Mouse (Mus musculus) myocyte (in vitro differentiated cells): Measurements from ENCODE around the gene Chga. TPM values are rescaled to one million over a fixed set of nuclear protein-coding genes. Genes with fewer than 3 reads are reported as not detected.

Source experiments
- H3K27me3 ChIP-seq: one replicate; pipeline ENCODE4 v1.6.1; 2011; ENCODE audit not compliant: control insufficient read depth, insufficient read depth, insufficient read length
- H3K36me3 ChIP-seq: one replicate; pipeline ENCODE4 v1.6.1; 2011; ENCODE audit not compliant: control insufficient read depth, insufficient read depth
- H3K4me2 ChIP-seq: one replicate; pipeline ENCODE4 v1.6.1; 2011; ENCODE audit warnings: low read depth, control low read depth
- H3K4me3 ChIP-seq: one replicate; pipeline ENCODE4 v1.5.1; 2011; ENCODE audit warnings: mild to moderate bottlenecking, control low read depth, moderate library complexity
- H3K79me2 ChIP-seq: one replicate; pipeline ENCODE4 v1.6.1; 2011; ENCODE audit not compliant: control insufficient read depth, insufficient read depth
- H3ac ChIP-seq: one replicate; pipeline ENCODE4 v1.6.1; 2011; ENCODE audit not compliant: control insufficient read depth, insufficient read length
- CEBPB ChIP-seq: IDR thresholded peaks from 2 replicates; pipeline ENCODE4 v1.6.1; 2011; ENCODE audit warnings: mild to moderate bottlenecking, moderate library complexity; ENCODE audit not compliant: poor library complexity, insufficient read depth, severe bottlenecking
- E2F4 ChIP-seq: IDR thresholded peaks from one replicate; pipeline ENCODE4 v1.6.1; 2011; ENCODE audit warnings: mild to moderate bottlenecking, control low read depth, moderate library complexity; ENCODE audit not compliant: insufficient read depth
- MAX ChIP-seq: IDR thresholded peaks from one replicate; pipeline ENCODE4 v1.6.1; 2011; ENCODE audit warnings: low read depth, mild to moderate bottlenecking, control low read depth
- MYOD1 ChIP-seq, 3 experiments: IDR thresholded peaks; one replicate each; pipeline ENCODE4 v1.6.1; 2011; ENCODE audit warnings: control low read depth in 2 of 3, low read depth in 2 of 3, mild to moderate bottlenecking in 2 of 3, moderate library complexity in 1 of 3; ENCODE audit not compliant: insufficient read length in 2 of 3, control insufficient read depth in 1 of 3
- MYOG ChIP-seq, 3 experiments: IDR thresholded peaks; one replicate each; pipeline ENCODE4 v1.6.1; 2011; ENCODE audit warnings: control low read depth in 2 of 3, low read depth in 2 of 3, mild to moderate bottlenecking in 2 of 3; ENCODE audit not compliant: insufficient read length in 2 of 3, control insufficient read depth in 1 of 3, insufficient read depth in 1 of 3
- POLR2A ChIP-seq: IDR thresholded peaks from one replicate; pipeline ENCODE4 v1.6.1; 2011; ENCODE audit warnings: low read depth, mild to moderate bottlenecking, control low read depth, moderate library complexity; ENCODE audit not compliant: insufficient read length
- POLR2AphosphoS2 ChIP-seq: IDR thresholded peaks from one replicate; pipeline ENCODE4 v1.6.1; 2011; ENCODE audit warnings: low read depth, control low read depth; ENCODE audit not compliant: insufficient read length
- REST ChIP-seq: IDR thresholded peaks from one replicate; pipeline ENCODE4 v1.6.1; 2011; ENCODE audit warnings: mild to moderate bottlenecking, control low read depth, moderate library complexity; ENCODE audit not compliant: insufficient read depth, insufficient read length
- SRF ChIP-seq: IDR thresholded peaks from one replicate; pipeline ENCODE4 v1.6.1; 2011; ENCODE audit warnings: low read depth; ENCODE audit not compliant: control insufficient read depth, insufficient read length
- TCF12 ChIP-seq: IDR thresholded peaks from one replicate; pipeline ENCODE4 v1.6.1; 2011; ENCODE audit warnings: mild to moderate bottlenecking, control low read depth; ENCODE audit not compliant: poor library complexity, insufficient read depth, severe bottlenecking
- TCF3 ChIP-seq: IDR thresholded peaks from one replicate; pipeline ENCODE4 v1.6.1; 2011; ENCODE audit warnings: low read depth, control low read depth; ENCODE audit not compliant: insufficient read length
- USF1 ChIP-seq: IDR thresholded peaks from one replicate; pipeline ENCODE4 v1.6.1; 2011; ENCODE audit warnings: low read depth, mild to moderate bottlenecking, control low read depth, moderate library complexity
- polyA plus RNA-seq: library from polyadenylated mRNA; unstranded; fragments of >200 nt; fragmentation: generic; extraction: Trizol; gene quantifications from one replicate; pipeline ENCODE4 v1.2.1, GENCODE M21; 2012; ENCODE audit warnings: missing spikeins

Gene Chga
- polyA plus RNA-seq, 1 experiment, result not detected

DNA sequence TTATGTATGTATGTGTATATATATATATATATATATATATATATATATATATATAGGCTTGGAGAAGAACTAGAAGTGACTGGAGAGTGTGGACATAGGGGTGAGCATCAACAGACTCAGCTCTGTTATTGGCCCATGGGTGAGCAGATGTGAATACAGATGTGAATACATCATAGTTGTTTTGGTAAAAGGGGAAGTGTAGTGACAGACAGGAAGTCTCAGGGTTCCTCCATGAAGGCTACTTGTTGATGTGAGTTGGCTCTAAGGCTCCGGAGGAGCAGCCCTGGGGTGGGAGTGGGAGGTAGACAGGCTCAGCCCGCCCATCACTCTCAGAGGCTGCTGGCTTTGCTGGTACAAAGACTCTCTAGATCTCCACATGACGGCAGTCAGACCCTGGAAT, 30.6 kb upstream of the Chga start:
- H3K4me3 ChIP-seq, result no peak overlapping the region
- H3K36me3 ChIP-seq, result no peaks in the 10 kb centered on the region
- no peak overlapping the region for H3ac ChIP-seq
- TF ChIP-seq SRF (no peak), TCF12 (no peak), TCF3 (no peak), POLR2A (no peak), CEBPB (no peak), MYOD1 (IDR thresholded peaks at IDR 0.05; ENCODE audit: control insufficient read depth in 1 of 3, insufficient read length in 2 of 3, low read depth in 2 of 3) (no peak), MAX (no peak), MYOG (IDR thresholded peaks at IDR 0.05; ENCODE audit: control insufficient read depth in 1 of 3, insufficient read depth in 1 of 3, insufficient read length in 2 of 3, low read depth in 2 of 3) (no peak), E2F4 (no peak), USF1 (no peak), REST (no peak), POLR2AphosphoS2 (no peak)
- peaks cover 47% of the 10 kb centered on the region for H3K27me3 ChIP-seq
- H3K79me2 ChIP-seq, result no peaks in the 10 kb centered on the region
- H3K4me2 ChIP-seq, result no peak overlapping the region

DNA sequence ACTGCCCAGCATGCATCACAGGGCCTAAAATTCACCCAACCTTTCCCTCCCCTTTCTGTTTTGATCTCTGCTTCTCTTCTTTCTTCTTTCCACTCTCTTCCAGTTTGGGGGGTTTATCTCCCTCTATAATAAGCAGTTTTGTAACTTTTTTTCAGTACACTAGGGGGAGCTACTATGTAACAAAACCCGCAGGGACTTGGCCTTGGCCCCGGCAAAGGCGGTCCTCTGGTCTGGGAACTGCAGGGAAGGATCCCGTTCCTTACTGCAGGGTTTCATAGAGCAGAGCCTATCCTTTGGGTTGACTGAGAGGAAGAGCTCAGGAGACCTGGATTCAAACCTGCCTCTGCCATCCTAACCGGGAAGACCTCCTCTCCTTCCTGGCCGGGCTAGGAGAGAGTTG, 30.0 kb upstream of the Chga start:
- H3K36me3 ChIP-seq, result no peaks in the 10 kb centered on the region
- H3K4me2 ChIP-seq, result no peak overlapping the region
- H3K27me3 ChIP-seq, result peaks cover 45% of the 10 kb centered on the region
- no peaks in the 10 kb centered on the region for H3K79me2 ChIP-seq
- TF ChIP-seq MYOD1 (IDR thresholded peaks at IDR 0.05; ENCODE audit: control insufficient read depth in 1 of 3, insufficient read length in 2 of 3, low read depth in 2 of 3), result no peak
- TF ChIP-seq E2F4, result no peak
- TF ChIP-seq REST, result no peak
- no peak for TF ChIP-seq USF1
- TF ChIP-seq POLR2A, result no peak
- no peak for TF ChIP-seq SRF
- no peak for TF ChIP-seq TCF3
- TF ChIP-seq MYOG (IDR thresholded peaks at IDR 0.05; ENCODE audit: control insufficient read depth in 1 of 3, insufficient read depth in 1 of 3, insufficient read length in 2 of 3, low read depth in 2 of 3), result no peak
- no peak overlapping the region for H3K4me3 ChIP-seq
- H3ac ChIP-seq, result no peak overlapping the region

DNA sequence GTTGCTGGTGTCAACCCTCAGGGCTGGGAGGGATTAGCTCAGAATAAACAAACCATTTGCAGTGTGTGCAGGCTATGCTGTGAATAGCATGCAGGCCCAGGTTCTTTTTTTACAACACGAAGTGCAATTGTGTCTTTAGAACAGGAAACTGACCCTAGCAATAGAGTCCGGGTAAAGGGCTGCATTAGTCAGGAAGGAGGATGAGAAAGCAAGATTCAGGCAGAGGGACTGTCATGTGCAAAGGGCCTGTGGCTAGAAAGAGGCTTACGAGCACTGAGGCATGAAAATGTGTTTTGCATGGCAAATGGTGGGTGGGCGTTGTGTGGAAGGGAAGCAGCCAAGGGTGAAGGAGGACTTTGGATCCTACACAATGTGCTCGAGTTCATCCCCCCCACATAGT, 26.8 kb upstream of the Chga start:
- Histone ChIP-seq H3K36me3 (no peaks in the 10 kb centered on the region), H3K4me2 (no peak overlapping the region), H3ac (no peak overlapping the region), H3K4me3 (no peak overlapping the region), H3K79me2 (no peaks in the 10 kb centered on the region), H3K27me3 (peaks cover 18% of the 10 kb centered on the region)
- TF ChIP-seq USF1 (no peak), TCF3 (no peak), REST (no peak), MYOG (IDR thresholded peaks at IDR 0.05; ENCODE audit: control insufficient read depth in 1 of 3, insufficient read depth in 1 of 3, insufficient read length in 2 of 3, low read depth in 2 of 3) (no peak), POLR2A (no peak), E2F4 (no peak), MYOD1 (IDR thresholded peaks at IDR 0.05; ENCODE audit: control insufficient read depth in 1 of 3, insufficient read length in 2 of 3, low read depth in 2 of 3) (no peak), SRF (no peak), POLR2AphosphoS2 (no peak), CEBPB (no peak)

DNA sequence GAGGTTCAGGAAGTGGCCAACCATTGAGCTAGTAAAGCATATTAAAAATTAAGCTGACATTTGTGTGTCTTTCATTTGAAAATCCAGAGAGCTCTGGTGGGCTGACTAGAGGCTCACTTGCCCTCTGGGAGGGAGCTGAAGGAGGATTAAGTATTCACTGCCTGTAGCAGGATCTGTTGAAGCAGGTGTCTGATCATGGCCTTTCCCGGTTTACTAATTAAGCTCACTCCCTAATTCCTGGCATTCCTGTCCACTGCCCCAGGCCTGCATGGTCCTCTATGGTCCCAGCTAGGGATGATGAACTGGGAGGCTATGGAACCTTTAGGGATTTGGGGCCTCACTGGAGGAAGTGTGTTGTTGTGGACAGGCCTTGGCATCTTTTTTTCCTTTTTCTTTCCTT, 19.0 kb upstream of the Chga start:
- TF ChIP-seq USF1, result no peak

DNA sequence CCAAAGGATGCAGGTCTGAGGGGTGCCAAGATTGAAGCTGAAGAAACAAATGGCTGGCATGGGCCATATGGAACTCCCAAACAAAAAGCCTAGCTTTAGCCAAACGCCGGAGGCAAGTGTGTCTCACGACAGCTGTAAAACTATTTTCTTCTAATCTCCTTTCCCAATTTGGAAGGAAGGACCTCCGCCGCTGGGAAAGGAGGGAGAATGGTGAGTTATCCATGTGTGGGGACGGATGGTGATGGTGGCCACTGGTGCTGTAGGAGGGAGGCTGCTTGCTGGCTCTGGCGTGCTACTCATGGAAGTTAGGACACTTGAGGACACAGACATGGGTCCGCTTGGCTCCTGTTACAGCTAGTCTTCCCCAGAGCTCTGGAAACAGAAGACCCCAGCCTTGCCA, 14.5 kb upstream of the Chga start:
- TF ChIP-seq MAX (no peak), TCF12 (no peak), REST (no peak), E2F4 (no peak), MYOD1 (IDR thresholded peaks at IDR 0.05; ENCODE audit: control insufficient read depth in 1 of 3, insufficient read length in 2 of 3, low read depth in 2 of 3) (no peak), TCF3 (no peak), USF1 (no peak), SRF (no peak), POLR2AphosphoS2 (no peak), POLR2A (no peak), CEBPB (no peak), MYOG (IDR thresholded peaks at IDR 0.05; ENCODE audit: control insufficient read depth in 1 of 3, insufficient read depth in 1 of 3, insufficient read length in 2 of 3, low read depth in 2 of 3) (no peak)
- Histone ChIP-seq H3K27me3 (peaks cover 7% of the 10 kb centered on the region), H3K4me3 (no peak overlapping the region), H3K4me2 (no peak overlapping the region), H3ac (no peak overlapping the region), H3K36me3 (no peaks in the 10 kb centered on the region), H3K79me2 (no peaks in the 10 kb centered on the region)

More for the DNA sequence above, 19.0 kb upstream of the Chga start:
- H3ac ChIP-seq, result no peak overlapping the region
- no peak overlapping the region for H3K4me2 ChIP-seq
- H3K79me2 ChIP-seq, result no peaks in the 10 kb centered on the region
- H3K27me3 ChIP-seq, result peaks cover 7% of the 10 kb centered on the region
- no peak overlapping the region for H3K4me3 ChIP-seq
- no peaks in the 10 kb centered on the region for H3K36me3 ChIP-seq
